In genomic region chr12:58225644-58226043, GRCm38 (mm10) we compare ENCODE assay signal across 35 mouse cellular contexts. TPM values are rescaled to one million over a fixed set of nuclear protein-coding genes. Genes with fewer than 3 reads are reported as not detected.
"Had no signal": no experiment of that assay in that cellular context is flagged by ENCODE, and none has a peak within 500 bp of the region (broad histone marks: within the 10 kb centered on the region; RNA-seq: fewer than 3 reads in every experiment).

No protein-coding gene starts in this region.

- H3K27me3 ChIP-seq: heart, embryonic 12.5 days; heart, embryonic 13.5 days; heart, embryonic 15.5 days; hindbrain, embryonic 12.5 days; hindbrain, embryonic 13.5 days; hindbrain, embryonic 15.5 days; intestine, embryonic 15.5 days; kidney, embryonic 15.5 days had no signal

- H3K36me3 ChIP-seq: heart, embryonic 12.5 days; heart, embryonic 13.5 days; heart, embryonic 15.5 days; hindbrain, embryonic 10.5 days; hindbrain, embryonic 12.5 days; hindbrain, embryonic 13.5 days; hindbrain, embryonic 15.5 days; intestine, embryonic 15.5 days; kidney, embryonic 15.5 days had no signal

- H3K4me1 ChIP-seq: heart, embryonic 12.5 days; heart, embryonic 13.5 days; heart, embryonic 15.5 days; hindbrain, embryonic 10.5 days; hindbrain, embryonic 12.5 days; hindbrain, embryonic 13.5 days; hindbrain, embryonic 15.5 days; intestine, embryonic 15.5 days; kidney, embryonic 15.5 days had no signal

- H3K4me2 ChIP-seq: heart, embryonic 11.5 days; heart, embryonic 12.5 days; heart, embryonic 13.5 days; heart, embryonic 15.5 days; hindbrain, embryonic 12.5 days; hindbrain, embryonic 13.5 days; hindbrain, embryonic 14.5 days; hindbrain, embryonic 15.5 days; intestine, embryonic 15.5 days; kidney, embryonic 15.5 days had no signal

- H3K4me3 ChIP-seq: heart, adult 2 months; heart, embryonic 12.5 days; heart, embryonic 13.5 days; heart, embryonic 15.5 days; hindbrain, embryonic 10.5 days; hindbrain, embryonic 12.5 days; hindbrain, embryonic 13.5 days; hindbrain, embryonic 15.5 days; intestine, embryonic 15.5 days; kidney, embryonic 15.5 days; layer of hippocampus, adult 2 months had no signal

- DNase-seq: heart, adult 2 months; heart, postnatal 10 days; heart, postnatal 14 days; heart, postnatal 36 days; heart, postnatal 4 days; kidney, adult 11 months; kidney, adult 18-20 months; kidney, adult 2 months; kidney, adult 8-10 months; kidney, adult 9 months; kidney, postnatal 10 days; kidney, postnatal 14 days; kidney, postnatal 25 days; kidney, postnatal 4 days; layer of hippocampus, adult 9-11 months; layer of hippocampus, postnatal 36 days had no signal

- H3K9ac ChIP-seq: heart, embryonic 12.5 days; heart, embryonic 13.5 days; heart, embryonic 15.5 days; hindbrain, embryonic 12.5 days; hindbrain, embryonic 13.5 days; hindbrain, embryonic 14.5 days; hindbrain, embryonic 15.5 days; intestine, embryonic 15.5 days; kidney, embryonic 15.5 days had no signal

- H3K9me3 ChIP-seq: heart, embryonic 12.5 days; heart, embryonic 13.5 days; heart, embryonic 15.5 days; hindbrain, embryonic 10.5 days; hindbrain, embryonic 12.5 days; hindbrain, embryonic 13.5 days; hindbrain, embryonic 15.5 days; intestine, embryonic 15.5 days; kidney, embryonic 15.5 days had no signal

- H3K27ac ChIP-seq: heart, adult 2 months; heart, embryonic 13.5 days; heart, embryonic 15.5 days; hindbrain, embryonic 10.5 days; hindbrain, embryonic 12.5 days; hindbrain, embryonic 13.5 days; hindbrain, embryonic 14.5 days; hindbrain, embryonic 15.5 days; hindbrain, postnatal 0 days; intestine, embryonic 15.5 days; kidney, embryonic 15.5 days; kidney, postnatal 0 days; layer of hippocampus, adult 2 months had no signal

- ATAC-seq: hindbrain, embryonic 16.5 days; hindbrain, postnatal 0 days; inflammation-experienced regulatory T-cells, adult 6 months; intestine, embryonic 15.5 days; intestine, embryonic 16.5 days; intestine, postnatal 0 days had no signal

RNA-seq across cellular contexts. Expression of gene Sstr1, which starts 14.1 kb away (rescaled TPM):
- polyA plus RNA-seq: heart, adult 2 months; heart, embryonic 13.5 days; heart, embryonic 14.5 days; inflammation-experienced regulatory T-cells, adult 6 months had no signal

RNA-seq across cellular contexts. Expression of gene Clec14a, which starts 43.4 kb away (rescaled TPM):
- polyA plus RNA-seq: inflammation-experienced regulatory T-cells, adult 6 months had no signal
